Mouse (Mus musculus) thymus, postnatal 14 days (tissue): ENCODE measurements around the gene Fam71a.

ENCODE experiments used
- DNase-seq: peaks from one replicate; pipeline ENCODE4 v3.0.0; 2021

Fam71a gene

GRCm38 (mm10) chr1:191164717-191165116 is at the start of gene Fam71a:
Gene Fam71a (minus strand): TSS chr1:191164817.
- DNase-seq, result no peak

- no peak for DNase-seq
Observed at GRCm38 (mm10) chr1:191211096-191211495, 46.5 kb upstream of the Fam71a start.

GRCm38 (mm10) chr1:191205791-191206190 is 41.2 kb upstream of the Fam71a start:
- no peak for DNase-seq

GRCm38 (mm10) chr1:191204876-191205275 is 40.3 kb upstream of the Fam71a start:
- DNase-seq, result no peak

GRCm38 (mm10) chr1:191203496-191203895 is 38.9 kb upstream of the Fam71a start:
- no peak for DNase-seq

GRCm38 (mm10) chr1:191202208-191202952 is 37.8 kb upstream of the Fam71a start:
- no peak for DNase-seq

GRCm38 (mm10) chr1:191200816-191201602 is 36.4 kb upstream of the Fam71a start:
- DNase-seq, result no peak

- DNase-seq, result no peak
Observed at GRCm38 (mm10) chr1:191197916-191198315, 33.3 kb upstream of the Fam71a start.

GRCm38 (mm10) chr1:191196016-191196415 is 31.4 kb upstream of the Fam71a start:
- DNase-seq, result no peak

GRCm38 (mm10) chr1:191193657-191194424 is 29.2 kb upstream of the Fam71a start:
- DNase-seq, result no peak

GRCm38 (mm10) chr1:191192751-191193150 is 28.1 kb upstream of the Fam71a start:
- no peak for DNase-seq

GRCm38 (mm10) chr1:191192213-191192612 is 27.6 kb upstream of the Fam71a start:
- DNase-seq, result no peak

- DNase-seq, result no peak
Observed at GRCm38 (mm10) chr1:191189671-191190372, 25.2 kb upstream of the Fam71a start.

- DNase-seq, result no peak
Observed at GRCm38 (mm10) chr1:191186386-191186770, 21.8 kb upstream of the Fam71a start.

GRCm38 (mm10) chr1:191185761-191186385 is 21.3 kb upstream of the Fam71a start:
- no peak for DNase-seq

- no peak for DNase-seq
Observed at GRCm38 (mm10) chr1:191184841-191185251, 20.2 kb upstream of the Fam71a start.

GRCm38 (mm10) chr1:191184066-191184815 is 19.6 kb upstream of the Fam71a start:
- no peak for DNase-seq

GRCm38 (mm10) chr1:191183163-191184065 is 18.8 kb upstream of the Fam71a start:
- DNase-seq, result peak; percentile 32

- DNase-seq, result no peak
Observed at GRCm38 (mm10) chr1:191182431-191183162, 18.0 kb upstream of the Fam71a start.
